20 mouse cellular contexts compared by ENCODE assay signal in the genomic region with DNA sequence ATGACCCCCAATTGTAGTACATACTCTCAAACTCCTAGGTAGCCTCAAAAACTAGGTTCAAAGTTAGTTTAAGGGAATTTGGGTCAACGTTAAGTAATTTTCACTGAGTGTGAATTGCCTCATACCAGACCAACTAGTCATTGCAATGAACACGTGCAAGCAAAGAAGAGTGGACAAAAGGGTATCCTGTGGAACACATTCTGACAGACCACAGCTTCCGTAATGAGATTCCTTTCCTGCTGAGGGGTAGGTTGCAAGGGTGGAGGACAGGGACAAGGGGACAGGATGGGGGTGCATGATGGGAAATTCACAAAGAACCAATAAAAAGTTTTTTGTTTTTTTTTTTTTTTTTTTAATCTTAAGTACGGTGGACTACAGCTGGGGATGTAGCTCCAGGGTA.
DNase-seq lines count a peak whose midpoint lies in the region; ATAC-seq lines count a peak whose summit lies in the region.
"Had no signal": no experiment of that assay in that cellular context is flagged by ENCODE, and none has a peak within 500 bp of the region (broad histone marks: within the 10 kb centered on the region; RNA-seq: fewer than 3 reads in every experiment).

No protein-coding gene starts in this region.

- no peak overlapping the region for H3K27ac ChIP-seq in heart, embryonic 13.5 days (replicated peaks)
- H3K27ac ChIP-seq in midbrain, embryonic 11.5 days (ENCODE audit: low read depth, low read length): no peak overlapping the region
- H3K27ac ChIP-seq in midbrain, embryonic 16.5 days (ENCODE audit: low read length): no peak overlapping the region

- WGBS in heart, embryonic 13.5 days: 70% methylated on average over 4 of the region's 4 CpGs
- 79% methylated on average over 4 of the region's 4 CpGs for WGBS in midbrain, embryonic 11.5 days
- 79% methylated on average over 4 of the region's 4 CpGs for WGBS in midbrain, embryonic 16.5 days

- no peak for DNase-seq in heart, postnatal 14 days
- peak; percentile 65 for DNase-seq in midbrain, embryonic 11.5 days (ENCODE audit: low spot score, missing footprints)
- peak; percentile 27 for DNase-seq in 3T3-L1 (ENCODE audit: low read depth, low spot score)
- DNase-seq in Muller cell, postnatal 12 days (ENCODE audit: inconsistent ontology term): peak; percentile 62
- no peak for DNase-seq in right cerebral cortex, postnatal 4 days
- no peak for DNase-seq in embryo, embryonic 9.5 days (ENCODE audit: extremely low spot score)
- DNase-seq: adrenal gland, adult 8-10 months; adrenal gland, postnatal 25 days; B cell, adult 2 months; cerebellum, adult 11 months; cerebellum, adult 11-12 months; cerebellum, adult 18-20 months; cerebellum, adult 2 months had no signal

- H3K9ac ChIP-seq in heart, embryonic 13.5 days: no peak overlapping the region
- H3K9ac ChIP-seq in midbrain, embryonic 11.5 days (ENCODE audit: low read length): no peak overlapping the region
- H3K9ac ChIP-seq in midbrain, embryonic 16.5 days (ENCODE audit: low read depth, low read length): no peak overlapping the region

- no peaks in the 10 kb centered on the region for H3K27me3 ChIP-seq in heart, embryonic 13.5 days (replicated peaks)
- no peaks in the 10 kb centered on the region for H3K27me3 ChIP-seq in midbrain, embryonic 11.5 days (ENCODE audit: control insufficient read depth, insufficient read depth, low read length)
- no peaks in the 10 kb centered on the region for H3K27me3 ChIP-seq in midbrain, embryonic 16.5 days (ENCODE audit: control insufficient read depth, insufficient read depth, low read depth, low read length)
- H3K27me3 ChIP-seq: CH12.LX, Patski had no signal

- intact Hi-C loops in heart, postnatal 14 days (cut with DNase I): no loop called here

- H3K36me3 ChIP-seq in heart, embryonic 13.5 days: no peaks in the 10 kb centered on the region
- no peaks in the 10 kb centered on the region for H3K36me3 ChIP-seq in midbrain, embryonic 11.5 days (ENCODE audit: control insufficient read depth, insufficient read depth, low read length)
- H3K36me3 ChIP-seq in midbrain, embryonic 16.5 days (ENCODE audit: control insufficient read depth, insufficient read depth, low read length): no peaks in the 10 kb centered on the region
- H3K36me3 ChIP-seq: G1E had no signal

- ATAC-seq in heart, embryonic 13.5 days (ENCODE audit: extremely low read depth, insufficient number of reproducible peaks, low FRiP score, low TSS enrichment): no peak
- ATAC-seq in midbrain, embryonic 11.5 days (ENCODE audit: low FRiP score): no peak
- ATAC-seq in midbrain, embryonic 16.5 days: no peak
- ATAC-seq: activated CD4-positive, CD25-positive, alpha-beta regulatory T cell, adult 4 months; CD4-positive, CD25-positive, alpha-beta regulatory T cell, adult 4 months; Patski had no signal

- no peak overlapping the region for H3K4me3 ChIP-seq in heart, embryonic 13.5 days
- no peak overlapping the region for H3K4me3 ChIP-seq in midbrain, embryonic 11.5 days (ENCODE audit: low read depth, low read length)
- H3K4me3 ChIP-seq in midbrain, embryonic 16.5 days (ENCODE audit: low read depth, low read length): no peak overlapping the region

- no peaks in the 10 kb centered on the region for H3K9me3 ChIP-seq in heart, embryonic 13.5 days
- no peaks in the 10 kb centered on the region for H3K9me3 ChIP-seq in midbrain, embryonic 11.5 days (ENCODE audit: control insufficient read depth, low read length)
- no peaks in the 10 kb centered on the region for H3K9me3 ChIP-seq in midbrain, embryonic 16.5 days (replicated peaks; ENCODE audit: control insufficient read depth, low read length, poor library complexity, severe bottlenecking)
- H3K9me3 ChIP-seq: G1E had no signal

- H3K4me2 ChIP-seq in heart, embryonic 13.5 days: 0 out of 2 replicates have a peak overlapping the region, but pooled peaks have one; percentile 65
- no peak overlapping the region for H3K4me2 ChIP-seq in midbrain, embryonic 11.5 days
- no peak overlapping the region for H3K4me2 ChIP-seq in midbrain, embryonic 16.5 days (ENCODE audit: low read length)

- peaks cover 9% of the 10 kb centered on the region for H3K4me1 ChIP-seq in heart, embryonic 13.5 days
- no peaks in the 10 kb centered on the region for H3K4me1 ChIP-seq in midbrain, embryonic 11.5 days (ENCODE audit: control insufficient read depth, insufficient read depth, low read length)
- H3K4me1 ChIP-seq in midbrain, embryonic 16.5 days (ENCODE audit: control insufficient read depth, insufficient read depth, low read length): no peaks in the 10 kb centered on the region

Comparison
In these comparisons a context has a peak if more than half of its experiments do, and no peak if none do; other contexts are left out.
1. DNase-seq: peak in midbrain, embryonic 11.5 days (single experiment), 3T3-L1 (single experiment) and Muller cell, postnatal 12 days (single experiment); none in heart, postnatal 14 days (0 of 2), right cerebral cortex, postnatal 4 days (single experiment) and embryo, embryonic 9.5 days (single experiment).